Mouse (Mus musculus): ENCODE results near the gene Zcwpw1.

GRCm38 (mm10) chr5:137740506-137740905, 47.1 kb upstream of the Zcwpw1 start:
- TF ChIP-seq EP300 (IDR thresholded peaks at IDR 0.05; ENCODE audit: insufficient read depth, low read depth, low read length) (no peak), CTCF (IDR thresholded peaks at IDR 0.05; ENCODE audit: low read depth, low read length) (no peak)
